Mouse (Mus musculus) heart, embryonic 16.5 days (tissue): ENCODE data around the gene Rap1gap2. TPM values are rescaled to one million over a fixed set of nuclear protein-coding genes. Genes with fewer than 3 reads are reported as not detected.

ENCODE experiments used
- ATAC-seq: fragments of 200-750 bp; cut with Nextera tagmentation; replicated peaks from 2 replicates; pipeline ENCODE4 v1.8.0; 2017; ENCODE audit warnings: moderate number of reproducible peaks; ENCODE audit not compliant: insufficient read depth, low FRiP score; ENCODE audit errors: extremely low read depth
- H3K27ac ChIP-seq: fragments of 300-500 bp; sonication (generic); 2 replicates; pipeline ENCODE4 v1.5.1; 2014; ENCODE audit warnings: mild to moderate bottlenecking, low read length, control low read depth, moderate library complexity
- H3K27me3 ChIP-seq: fragments of 300-500 bp; sonication (generic); 2 replicates; pipeline ENCODE4 v1.6.1; 2014; ENCODE audit warnings: low read length, mixed read lengths; ENCODE audit not compliant: control insufficient read depth, insufficient read depth
- H3K36me3 ChIP-seq: fragments of 300-500 bp; sonication (generic); 2 replicates; pipeline ENCODE4 v1.6.1; 2014; ENCODE audit not compliant: control insufficient read depth, insufficient read depth
- H3K4me1 ChIP-seq: fragments of 300-500 bp; sonication (generic); 2 replicates; pipeline ENCODE4 v1.6.1; 2014; ENCODE audit warnings: low read length, mixed read lengths; ENCODE audit not compliant: control insufficient read depth, insufficient read depth
- H3K4me2 ChIP-seq: fragments of 300-500 bp; sonication (generic); 2 replicates; pipeline ENCODE4 v1.6.1; 2014; ENCODE audit warnings: low read depth, mild to moderate bottlenecking, control low read depth, low read length
- H3K4me3 ChIP-seq: fragments of 300-500 bp; sonication (generic); 2 replicates; pipeline ENCODE4 v1.5.1; 2014; ENCODE audit warnings: mild to moderate bottlenecking, control low read depth, low read length
- H3K9ac ChIP-seq: fragments of 300-500 bp; sonication (generic); 2 replicates; pipeline ENCODE4 v1.6.1; 2014; ENCODE audit warnings: low read length, control low read depth
- H3K9me3 ChIP-seq: fragments of 300-500 bp; sonication (generic); replicated peaks from 2 replicates; pipeline ENCODE4 v1.6.1; 2016; ENCODE audit warnings: low read length; ENCODE audit not compliant: control insufficient read depth
- WGBS: fragments of 180-500 bp; shearing (Covaris S2); extraction: QIAGEN DNeasy Blood & Tissue Kit; methylation state at CpG from one replicate; pipeline ENCODE4 v1.1.7; 2014; 5-methylcytosine and 5-hydroxymethylcytosine counted together
- polyA plus RNA-seq: library from polyadenylated mRNA; unstranded; fragments of >200 nt; fragmentation: Nextera tagmentation; extraction: Ambion mirVana; gene quantifications from 2 replicates; pipeline ENCODE4 v1.2.1, GENCODE M21; 2015

Gene Rap1gap2
- polyA plus RNA-seq, 1 experiment from 2014 or later = 2.0 TPM

DNA sequence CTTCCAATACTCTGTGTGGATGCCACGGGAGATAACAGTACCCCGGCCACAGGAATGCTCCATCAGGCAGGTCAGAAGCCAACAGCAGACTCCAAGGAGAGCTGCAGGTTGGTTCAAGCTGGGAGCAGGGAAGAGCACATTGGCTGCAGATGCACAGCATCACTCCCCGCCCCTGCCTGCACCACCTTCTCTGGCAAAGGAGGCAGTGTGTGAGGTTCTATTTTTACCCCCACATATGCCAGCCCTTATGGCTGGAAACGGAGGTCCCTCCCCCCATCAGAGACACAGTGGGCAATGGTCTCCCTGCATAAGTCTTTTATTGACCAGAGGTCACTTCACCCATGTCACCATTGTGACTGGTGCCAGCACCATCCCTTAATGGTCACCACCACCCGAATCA lies 42.3 kb downstream of the Rap1gap2 start:
- Histone ChIP-seq H3K36me3 (no peaks in the 10 kb centered on the region), H3K27ac (no peak overlapping the region), H3K27me3 (no peaks in the 10 kb centered on the region), H3K4me3 (no peak overlapping the region), H3K9me3 (no peaks in the 10 kb centered on the region), H3K4me1 (no peaks in the 10 kb centered on the region), H3K4me2 (no peak overlapping the region), H3K9ac (no peak overlapping the region)
- no peak for ATAC-seq
- 67% methylated on average over 5 of the region's 5 CpGs for WGBS

GRCm38 (mm10) chr11:74568004-74568403 lies 42.7 kb downstream of the Rap1gap2 start:
- ATAC-seq = no peak
- no peaks in the 10 kb centered on the region for H3K9me3 ChIP-seq
- H3K4me3 ChIP-seq = no peak overlapping the region
- H3K4me1 ChIP-seq = no peaks in the 10 kb centered on the region
- no peak overlapping the region for H3K9ac ChIP-seq
- no peaks in the 10 kb centered on the region for H3K27me3 ChIP-seq
- no peaks in the 10 kb centered on the region for H3K36me3 ChIP-seq
- WGBS = 71% methylated on average over 3 of the region's 3 CpGs
- no peak overlapping the region for H3K27ac ChIP-seq
- no peak overlapping the region for H3K4me2 ChIP-seq

DNA sequence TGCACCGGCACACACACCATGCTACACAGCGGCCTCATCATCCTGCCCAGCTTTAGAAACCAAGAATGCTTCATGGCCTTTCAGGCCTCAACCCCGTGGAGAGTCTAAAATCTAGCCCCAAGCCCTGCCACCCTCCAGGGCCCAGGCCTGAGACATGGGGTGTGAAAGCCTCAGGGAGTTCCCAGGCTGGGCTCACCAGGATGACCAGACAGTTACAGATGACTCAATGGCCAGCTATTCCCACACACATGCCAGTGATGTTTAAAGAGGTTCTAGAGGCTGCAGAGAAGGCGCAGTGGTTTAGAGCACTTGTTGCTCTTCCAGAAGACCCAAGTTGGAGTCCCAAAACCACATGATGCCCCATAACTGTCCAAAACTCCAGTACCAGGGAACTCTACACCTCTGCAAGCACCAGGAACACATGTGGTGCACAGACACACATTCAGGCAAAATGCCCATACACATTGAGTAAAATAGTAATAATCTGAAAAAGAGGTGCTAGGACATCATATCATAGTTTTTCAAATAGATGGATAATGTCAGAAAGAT lies 44.3 kb downstream of the Rap1gap2 start:
- no peaks in the 10 kb centered on the region for H3K27me3 ChIP-seq
- no peak for ATAC-seq
- 0 out of 2 replicates have a peak, but pooled peaks cover 1% of the 10 kb centered on the region for H3K9me3 ChIP-seq
- no peak overlapping the region for H3K4me3 ChIP-seq
- no peaks in the 10 kb centered on the region for H3K4me1 ChIP-seq
- H3K27ac ChIP-seq = no peak overlapping the region
- 84% methylated on average over 4 of the region's 4 CpGs for WGBS
- no peak overlapping the region for H3K4me2 ChIP-seq
- no peak overlapping the region for H3K9ac ChIP-seq
- no peaks in the 10 kb centered on the region for H3K36me3 ChIP-seq

DNA sequence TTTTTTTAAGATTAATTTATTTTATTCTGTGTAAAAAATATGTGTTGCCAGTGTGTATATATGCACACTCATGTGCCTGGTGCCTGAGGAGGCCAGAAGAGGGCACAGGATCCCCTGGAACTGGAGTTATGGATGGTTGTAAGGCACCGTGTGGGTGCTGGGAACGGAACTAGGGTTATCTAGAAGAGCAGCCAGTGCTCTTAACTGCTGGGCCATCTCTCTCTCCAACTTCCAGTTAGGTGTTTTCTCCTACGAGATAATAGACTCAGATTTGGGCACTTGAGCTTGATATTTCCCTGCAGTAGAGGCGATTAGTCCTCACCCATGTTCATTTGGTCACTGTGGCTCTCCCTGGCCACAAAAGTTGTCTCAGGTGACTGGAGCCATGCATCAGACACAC lies 49.3 kb downstream of the Rap1gap2 start:
- Histone ChIP-seq H3K4me3 (no peak overlapping the region), H3K4me2 (no peak overlapping the region), H3K4me1 (peaks cover 8% of the 10 kb centered on the region), H3K36me3 (no peaks in the 10 kb centered on the region), H3K27ac (no peak overlapping the region), H3K9ac (no peak overlapping the region), H3K9me3 (0 out of 2 replicates have a peak, but pooled peaks cover 3% of the 10 kb centered on the region), H3K27me3 (no peaks in the 10 kb centered on the region)
- no peak for ATAC-seq
- 85% methylated on average over 4 of the region's 4 CpGs for WGBS

DNA sequence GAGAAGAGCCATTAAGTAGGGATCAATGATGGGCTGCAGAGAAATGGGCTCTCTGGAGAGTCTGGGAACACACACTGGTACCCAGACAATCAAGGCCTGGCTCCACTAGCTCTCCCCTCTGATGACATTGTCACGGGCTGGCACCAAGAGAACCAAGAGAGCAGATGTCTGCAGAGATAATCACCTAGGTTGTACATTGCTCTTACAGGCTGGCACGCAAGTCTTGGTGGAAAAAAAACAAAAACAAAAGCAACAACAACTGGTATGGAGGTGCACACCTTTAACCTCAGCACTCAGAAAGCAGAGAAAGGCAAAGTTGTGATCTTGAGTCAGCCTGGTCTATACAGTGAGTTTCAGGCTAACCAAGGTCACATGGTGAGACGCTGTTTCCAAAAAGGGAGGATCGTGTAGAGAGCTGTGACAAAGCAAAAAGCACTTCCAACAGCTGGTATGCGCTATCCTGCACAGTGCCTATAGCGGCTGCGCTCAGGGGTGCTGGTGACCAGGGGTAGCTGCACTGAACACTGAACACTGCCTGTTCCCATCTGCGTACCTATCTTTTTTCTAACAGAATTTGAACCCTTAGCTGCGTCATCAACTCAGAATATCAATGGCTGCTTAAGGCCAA lies 50.0 kb downstream of the Rap1gap2 start:
- H3K9me3 ChIP-seq = 0 out of 2 replicates have a peak, but pooled peaks cover 3% of the 10 kb centered on the region
- no peaks in the 10 kb centered on the region for H3K27me3 ChIP-seq
- H3K4me3 ChIP-seq = no peak overlapping the region
- H3K36me3 ChIP-seq = no peaks in the 10 kb centered on the region
- peaks cover 14% of the 10 kb centered on the region for H3K4me1 ChIP-seq
- ATAC-seq = no peak
- H3K27ac ChIP-seq = no peak overlapping the region
- no peak overlapping the region for H3K4me2 ChIP-seq
- H3K9ac ChIP-seq = no peak overlapping the region
- 84% methylated on average over 9 of the region's 9 CpGs for WGBS

DNA sequence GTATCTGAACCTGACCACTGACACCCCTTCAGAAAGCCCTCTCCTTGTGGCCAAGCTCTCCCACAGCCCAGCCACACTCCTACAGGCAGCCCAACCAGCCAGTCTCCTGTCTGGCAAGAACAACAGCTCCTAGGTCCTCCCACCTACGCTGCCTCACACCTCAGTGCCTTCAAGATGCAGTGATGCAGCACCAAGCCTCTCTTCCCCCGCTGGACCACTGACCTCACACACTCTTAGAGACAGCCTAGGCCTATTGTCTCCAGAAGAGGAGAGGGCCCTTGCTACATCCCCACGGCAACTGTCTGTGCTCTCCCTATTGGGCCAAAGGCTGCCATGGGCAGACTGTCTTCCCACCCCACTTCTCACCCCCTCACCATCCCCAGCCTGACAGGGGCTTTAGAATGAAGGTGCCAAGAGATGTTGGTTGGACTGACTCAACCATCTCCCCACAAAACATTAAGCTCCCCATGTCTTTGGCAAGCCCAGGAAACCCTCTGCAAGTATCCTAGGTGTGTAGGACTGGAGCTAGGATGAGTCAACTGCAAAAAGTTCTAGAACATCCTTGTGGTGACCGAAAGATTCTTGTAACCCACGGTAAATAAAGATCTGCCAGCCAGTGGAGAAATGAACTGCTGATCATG lies 50.8 kb downstream of the Rap1gap2 start:
- 79% methylated on average over 5 of the region's 5 CpGs for WGBS
- H3K27me3 ChIP-seq = no peaks in the 10 kb centered on the region
- no peak overlapping the region for H3K9ac ChIP-seq
- H3K36me3 ChIP-seq = no peaks in the 10 kb centered on the region
- H3K4me3 ChIP-seq = no peak overlapping the region
- H3K9me3 ChIP-seq = 0 out of 2 replicates have a peak, but pooled peaks cover 3% of the 10 kb centered on the region
- H3K4me2 ChIP-seq = no peak overlapping the region
- no peak overlapping the region for H3K27ac ChIP-seq
- ATAC-seq = no peak
- peaks cover 18% of the 10 kb centered on the region for H3K4me1 ChIP-seq

GRCm38 (mm10) chr11:74558933-74559332 lies 51.8 kb downstream of the Rap1gap2 start:
- WGBS = 82% methylated on average over 5 of the region's 5 CpGs
- Histone ChIP-seq H3K27me3 (no peaks in the 10 kb centered on the region), H3K36me3 (no peaks in the 10 kb centered on the region), H3K4me2 (no peak overlapping the region), H3K4me3 (no peak overlapping the region), H3K9ac (no peak overlapping the region), H3K4me1 (peaks cover 21% of the 10 kb centered on the region), H3K27ac (no peak overlapping the region), H3K9me3 (0 out of 2 replicates have a peak, but pooled peaks cover 3% of the 10 kb centered on the region)
- no peak for ATAC-seq

DNA sequence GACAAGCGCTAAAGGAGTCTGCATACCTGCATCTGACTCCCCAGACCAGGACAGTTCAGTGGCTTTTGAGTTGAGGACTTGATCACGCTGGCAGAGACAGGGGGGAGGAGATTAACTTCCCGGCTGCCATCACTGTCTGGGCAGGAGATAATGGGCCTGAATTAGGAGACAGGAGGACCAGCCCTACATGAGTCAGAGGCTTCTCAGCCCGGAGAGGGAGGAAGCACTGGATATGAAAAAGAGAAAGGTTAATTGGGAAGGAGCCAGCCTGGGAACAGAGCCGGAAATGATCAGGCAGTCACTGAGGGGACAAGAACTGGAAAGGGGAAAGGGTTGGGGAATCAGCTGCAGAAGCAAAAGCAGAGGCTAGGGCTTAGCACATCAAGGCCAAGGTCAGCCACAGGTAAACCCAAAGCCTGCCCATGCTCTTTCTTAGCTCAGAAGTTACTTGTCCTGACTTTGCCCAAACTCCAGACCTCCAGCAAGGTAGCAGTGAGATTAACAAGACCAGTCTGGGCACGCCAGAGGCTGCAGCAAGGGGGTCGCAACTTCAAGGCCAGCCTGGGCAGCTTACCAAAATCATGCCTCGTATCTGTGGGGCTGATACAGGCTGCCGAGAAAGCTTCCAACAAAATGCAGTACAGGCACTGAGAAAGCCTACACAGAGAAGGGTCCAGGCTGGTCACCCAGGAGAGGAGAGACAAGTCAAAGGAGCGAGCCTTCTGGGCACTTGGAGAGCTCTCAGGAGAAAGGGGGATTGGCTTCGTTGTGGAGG lies 53.1 kb downstream of the Rap1gap2 start:
- H3K4me2 ChIP-seq = no peak overlapping the region
- no peak; the same call in 1 of the 2 replicates for ATAC-seq
- H3K9me3 ChIP-seq = 0 out of 2 replicates have a peak, but pooled peaks cover 3% of the 10 kb centered on the region
- 35% methylated on average over 11 of the region's 11 CpGs for WGBS
- H3K27ac ChIP-seq = no peak overlapping the region
- no peaks in the 10 kb centered on the region for H3K36me3 ChIP-seq
- H3K4me3 ChIP-seq = no peak overlapping the region
- H3K27me3 ChIP-seq = no peaks in the 10 kb centered on the region
- peaks cover 21% of the 10 kb centered on the region for H3K4me1 ChIP-seq
- H3K9ac ChIP-seq = no peak overlapping the region
